Mouse (Mus musculus): ENCODE data around the gene Glis2. TPM values are rescaled to one million over a fixed set of nuclear protein-coding genes. Genes with fewer than 3 reads are reported as not detected.

The Glis2 gene
- polyA plus RNA-seq (2015; fragmentation: Nextera tagmentation; extraction: Ambion mirVana): 20.0 and 26.3 TPM in 2 replicates

GRCm38 (mm10) chr16:4593971-4594813 lies at the start of gene Glis2:
Gene Glis2, plus strand, starts transcription at chr16:4594713.
- H3K4me3 ChIP-seq (replicated peaks): peak within 1 kb of the TSS; percentile 83
- H3K4me1 ChIP-seq (replicated peaks): peaks cover 64% of the 10 kb centered on the region
- WGBS: 0% methylated on average over 30 of the region's 74 CpGs
- H3K9ac ChIP-seq (replicated peaks): peak within 1 kb of the TSS; percentile 95
- H3K36me3 ChIP-seq: peaks cover 7% of the 10 kb centered on the region
- H3K27ac ChIP-seq: peak within 1 kb of the TSS; percentile 98
- peak within 1 kb of the TSS; percentile 94 for H3K4me2 ChIP-seq (replicated peaks)
- ATAC-seq: peak; percentile 87
- H3K27me3 ChIP-seq: no peaks in the 10 kb centered on the region
- no peaks in the 10 kb centered on the region for H3K9me3 ChIP-seq

GRCm38 (mm10) chr16:4544845-4545244 lies 49.7 kb upstream of the Glis2 start:
- H3K27me3 ChIP-seq: no peaks in the 10 kb centered on the region
- H3K4me3 ChIP-seq (replicated peaks): no peak overlapping the region
- WGBS: 73% methylated on average over 9 of the region's 9 CpGs
- no peak overlapping the region for H3K9ac ChIP-seq (replicated peaks)
- H3K36me3 ChIP-seq: peaks cover 51% of the 10 kb centered on the region
- ATAC-seq: no peak
- H3K27ac ChIP-seq: no peak overlapping the region
- 0 out of 2 replicates have a peak, but pooled peaks cover 8% of the 10 kb centered on the region for H3K4me1 ChIP-seq (replicated peaks)
- no peaks in the 10 kb centered on the region for H3K9me3 ChIP-seq
- no peak overlapping the region for H3K4me2 ChIP-seq (replicated peaks)

- Histone ChIP-seq H3K36me3 (peaks cover 55% of the 10 kb centered on the region), H3K9me3 (no peaks in the 10 kb centered on the region), H3K4me2 (replicated peaks) (no peak overlapping the region), H3K27ac (no peak overlapping the region), H3K9ac (replicated peaks) (no peak overlapping the region), H3K27me3 (no peaks in the 10 kb centered on the region), H3K4me3 (replicated peaks) (no peak overlapping the region), H3K4me1 (replicated peaks) (0 out of 2 replicates have a peak, but pooled peaks cover 10% of the 10 kb centered on the region)
- no peak for ATAC-seq
- WGBS: 95% methylated on average over 8 of the region's 8 CpGs
Observed at GRCm38 (mm10) chr16:4546838-4547237, 47.7 kb upstream of the Glis2 start.

- H3K4me1 ChIP-seq (replicated peaks): peaks cover 6% of the 10 kb centered on the region
- no peak for ATAC-seq
- no peak overlapping the region for H3K4me3 ChIP-seq (replicated peaks)
- H3K36me3 ChIP-seq: peaks cover 55% of the 10 kb centered on the region
- no peak overlapping the region for H3K27ac ChIP-seq
- no peak overlapping the region for H3K4me2 ChIP-seq (replicated peaks)
- no peaks in the 10 kb centered on the region for H3K9me3 ChIP-seq
- H3K9ac ChIP-seq (replicated peaks): no peak overlapping the region
- no peaks in the 10 kb centered on the region for H3K27me3 ChIP-seq
- 95% methylated on average over 5 of the region's 5 CpGs for WGBS
Observed at GRCm38 (mm10) chr16:4547611-4548010, 46.9 kb upstream of the Glis2 start.

DNA sequence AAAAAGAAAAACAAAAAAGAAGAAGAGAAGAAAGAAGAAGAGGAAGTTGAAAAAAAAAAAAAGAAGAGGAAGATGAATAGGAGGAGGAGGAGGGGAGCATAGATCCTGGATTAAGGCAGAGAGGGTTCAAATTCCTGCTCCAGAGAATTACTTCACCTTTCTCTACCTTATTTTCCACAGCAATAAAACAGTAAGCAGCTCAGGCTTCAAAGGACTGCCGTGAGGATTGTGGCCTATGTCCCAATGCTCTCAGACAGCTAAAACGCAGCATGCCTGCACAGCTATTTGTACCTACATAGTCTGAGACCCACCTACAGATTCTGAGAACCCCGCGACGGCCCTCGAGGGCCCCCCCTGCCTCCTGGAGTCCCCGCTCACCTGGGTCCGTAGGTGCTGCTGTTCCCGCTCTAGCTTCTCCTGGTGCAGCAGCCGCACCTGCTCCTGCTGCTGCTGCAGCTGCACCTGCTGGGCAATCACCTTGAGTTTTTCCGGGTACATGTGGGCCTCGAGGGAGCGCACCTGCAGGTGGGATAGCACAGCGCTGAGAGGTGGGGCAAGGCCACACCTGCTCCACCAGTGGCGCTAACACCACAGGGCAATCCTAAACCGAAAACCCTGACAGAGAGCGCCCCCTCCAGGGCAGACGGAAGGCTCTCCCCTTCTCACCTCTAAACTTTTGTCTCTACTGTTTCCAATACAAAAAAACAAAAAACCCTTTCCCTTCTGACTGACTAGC lies 45.4 kb upstream of the Glis2 start:
- peaks cover 55% of the 10 kb centered on the region for H3K36me3 ChIP-seq

DNA sequence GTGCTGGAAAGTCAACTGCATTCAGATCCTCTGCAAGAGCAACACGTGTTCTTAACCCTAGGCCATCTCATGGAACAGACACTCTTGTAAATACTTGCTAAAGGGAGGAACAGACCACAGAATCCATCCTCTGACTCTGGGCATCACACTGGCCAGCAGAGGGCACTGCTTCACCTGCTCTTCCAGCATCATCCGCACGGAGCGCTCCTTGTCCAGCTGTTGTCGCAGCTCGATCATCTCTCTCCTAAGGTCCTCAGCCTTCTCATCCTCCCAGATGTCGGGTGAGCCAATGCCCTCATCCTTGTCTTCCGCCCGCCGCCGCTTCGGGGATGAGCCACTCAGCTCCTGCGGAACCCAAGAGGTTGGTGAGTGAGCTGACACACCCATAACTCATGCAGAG lies 43.5 kb upstream of the Glis2 start:
- H3K4me1 ChIP-seq (replicated peaks): peaks cover 13% of the 10 kb centered on the region
- H3K9ac ChIP-seq (replicated peaks): no peak overlapping the region
- H3K27me3 ChIP-seq: no peaks in the 10 kb centered on the region
- no peak overlapping the region for H3K4me3 ChIP-seq (replicated peaks)
- H3K4me2 ChIP-seq (replicated peaks): no peak overlapping the region
- 45% methylated on average over 13 of the region's 13 CpGs for WGBS
- H3K27ac ChIP-seq: no peak overlapping the region
- peaks cover 38% of the 10 kb centered on the region for H3K36me3 ChIP-seq
- H3K9me3 ChIP-seq: no peaks in the 10 kb centered on the region
- peak; percentile 68 for ATAC-seq

More for the DNA sequence above, 45.4 kb upstream of the Glis2 start:
- H3K9me3 ChIP-seq: no peaks in the 10 kb centered on the region
- H3K4me3 ChIP-seq (replicated peaks): no peak overlapping the region
- H3K27ac ChIP-seq: no peak overlapping the region
- peaks cover 13% of the 10 kb centered on the region for H3K4me1 ChIP-seq (replicated peaks)
- WGBS: 95% methylated on average over 18 of the region's 18 CpGs
- no peak overlapping the region for H3K9ac ChIP-seq (replicated peaks)
- H3K27me3 ChIP-seq: no peaks in the 10 kb centered on the region
- ATAC-seq: no peak
- H3K4me2 ChIP-seq (replicated peaks): no peak overlapping the region

DNA sequence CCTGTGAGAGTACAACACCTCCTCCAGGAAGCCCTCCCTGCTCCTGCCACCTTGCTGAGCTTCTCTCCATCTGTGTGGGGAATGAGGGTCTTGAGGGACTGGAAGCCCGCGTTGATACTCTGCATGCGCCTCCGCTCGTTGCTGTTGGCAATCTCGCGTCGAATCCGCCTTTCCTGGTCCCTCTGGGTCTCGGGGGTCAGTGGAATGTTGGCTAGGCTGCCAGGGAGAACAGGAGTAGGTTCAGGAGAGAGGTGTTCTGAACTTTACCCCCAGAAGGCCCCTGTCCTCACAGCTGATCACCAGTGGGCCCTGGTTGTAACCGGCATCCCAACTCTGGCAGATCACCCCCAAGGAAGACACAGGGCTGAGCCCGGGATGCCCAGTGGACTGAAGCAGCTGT lies 42.6 kb upstream of the Glis2 start:
- Histone ChIP-seq H3K27ac (no peak overlapping the region), H3K9ac (replicated peaks) (no peak overlapping the region), H3K4me2 (replicated peaks) (no peak overlapping the region), H3K4me1 (replicated peaks) (peaks cover 15% of the 10 kb centered on the region), H3K27me3 (no peaks in the 10 kb centered on the region), H3K4me3 (replicated peaks) (no peak overlapping the region), H3K36me3 (peaks cover 30% of the 10 kb centered on the region), H3K9me3 (no peaks in the 10 kb centered on the region)
- ATAC-seq: no peak
- WGBS: 93% methylated on average over 12 of the region's 12 CpGs

DNA sequence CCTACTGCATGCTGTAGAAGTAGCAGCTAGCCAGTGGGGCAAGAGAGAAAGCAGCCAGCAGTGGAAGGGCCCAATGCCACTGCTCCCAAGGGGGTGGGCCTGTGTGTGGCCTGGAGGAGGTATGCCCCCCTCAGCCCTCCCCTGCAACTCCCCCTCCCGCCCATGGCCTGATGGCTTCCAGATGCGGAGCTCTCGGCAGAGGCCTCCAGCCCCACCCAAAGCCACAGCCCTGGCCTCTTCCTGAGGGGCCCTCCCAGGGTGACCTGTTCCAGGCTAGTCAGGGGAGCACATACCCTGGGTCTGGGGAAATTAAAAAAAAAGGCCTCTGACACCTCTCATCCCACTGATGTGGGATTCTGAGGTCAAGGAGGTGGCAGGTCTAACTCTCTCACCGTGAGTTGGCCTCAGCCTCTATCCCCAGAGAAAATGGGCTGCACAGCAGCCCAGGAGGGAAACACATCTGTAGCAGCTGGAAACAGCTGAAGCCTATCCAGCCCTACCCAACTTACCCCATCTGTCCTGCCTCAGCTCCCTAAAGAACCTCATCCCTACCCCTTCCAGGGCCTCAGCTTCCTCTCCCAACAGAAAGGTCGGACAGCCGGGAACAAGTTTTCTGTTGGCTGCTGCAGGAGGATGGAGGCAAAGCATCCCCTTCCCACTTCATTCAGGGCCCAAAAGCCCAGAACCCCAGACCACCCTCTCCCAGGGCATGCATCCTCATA lies 41.5 kb upstream of the Glis2 start:
- Histone ChIP-seq H3K36me3 (peaks cover 22% of the 10 kb centered on the region), H3K27ac (no peak overlapping the region), H3K4me2 (replicated peaks) (no peak overlapping the region), H3K4me1 (replicated peaks) (peaks cover 26% of the 10 kb centered on the region), H3K9ac (replicated peaks) (peak overlapping the region; percentile 39; the same call in 1 of the 2 replicates), H3K9me3 (no peaks in the 10 kb centered on the region), H3K27me3 (no peaks in the 10 kb centered on the region), H3K4me3 (replicated peaks) (no peak overlapping the region)
- 64% methylated on average over 6 of the region's 6 CpGs for WGBS
- no peak for ATAC-seq

DNA sequence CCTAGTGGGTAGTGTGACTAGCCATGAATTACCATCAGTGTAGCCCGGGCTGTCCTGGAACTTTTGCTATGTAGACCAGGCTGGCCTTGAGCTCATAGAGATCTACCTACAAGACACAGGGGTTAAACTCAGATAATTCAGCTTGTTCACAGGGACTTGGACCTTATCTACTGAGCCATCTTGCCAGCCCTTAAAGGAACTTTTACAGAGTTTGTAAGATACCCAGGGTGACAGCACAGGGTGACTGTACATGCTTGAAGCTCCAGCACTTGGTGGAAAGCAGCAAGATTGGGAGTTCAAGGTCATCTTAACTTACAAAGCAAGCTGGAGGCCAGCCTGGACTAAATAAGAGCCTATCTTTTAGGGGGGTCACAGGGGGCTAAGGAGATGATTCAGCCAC lies 39.0 kb upstream of the Glis2 start:
- Histone ChIP-seq H3K27me3 (no peaks in the 10 kb centered on the region), H3K9ac (replicated peaks) (no peak overlapping the region), H3K4me1 (replicated peaks) (peaks cover 31% of the 10 kb centered on the region), H3K27ac (no peak overlapping the region), H3K4me2 (replicated peaks) (no peak overlapping the region), H3K9me3 (no peaks in the 10 kb centered on the region), H3K4me3 (replicated peaks) (no peak overlapping the region), H3K36me3 (peaks cover 5% of the 10 kb centered on the region; the same call in 1 of the 2 replicates)
- no peak for ATAC-seq
- 100% methylated on average over 1 of the region's 1 CpGs for WGBS

GRCm38 (mm10) chr16:4557085-4557484 lies 37.4 kb upstream of the Glis2 start:
- Histone ChIP-seq H3K4me1 (replicated peaks) (peaks cover 31% of the 10 kb centered on the region), H3K4me2 (replicated peaks) (peak overlapping the region; percentile 87), H3K9ac (replicated peaks) (peak overlapping the region; percentile 42; the same call in 1 of the 2 replicates), H3K4me3 (replicated peaks) (peak overlapping the region; percentile 71), H3K36me3 (no peaks in the 10 kb centered on the region), H3K9me3 (no peaks in the 10 kb centered on the region), H3K27me3 (0 out of 2 replicates have a peak, but pooled peaks cover 3% of the 10 kb centered on the region), H3K27ac (no peak overlapping the region)
- WGBS: 95% methylated on average over 1 of the region's 1 CpGs
- ATAC-seq: no peak

DNA sequence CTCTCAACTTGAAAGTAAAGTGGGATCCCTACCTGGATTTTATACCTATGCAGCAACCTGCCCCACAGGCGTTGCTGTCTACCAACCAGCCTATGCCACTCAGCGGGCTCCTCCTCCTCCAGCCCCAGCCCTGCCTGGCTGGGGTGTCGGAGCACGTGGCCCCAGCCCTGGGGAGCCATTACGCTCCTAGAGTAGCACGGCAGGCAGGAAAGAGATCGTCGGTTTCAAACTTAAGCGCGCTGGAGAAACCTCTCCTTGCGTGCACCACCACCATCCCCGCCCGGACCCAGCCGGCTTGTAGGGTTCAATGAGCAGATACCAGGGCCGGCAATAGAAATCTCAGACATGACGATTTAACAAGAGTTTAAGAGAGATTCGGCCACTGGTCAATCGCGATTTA lies 36.6 kb upstream of the Glis2 start:
- H3K9me3 ChIP-seq: no peaks in the 10 kb centered on the region
- peak overlapping the region; percentile 87 for H3K9ac ChIP-seq (replicated peaks)
- H3K4me2 ChIP-seq (replicated peaks): peak overlapping the region; percentile 87
- WGBS: under 1% methylated on average over 19 of the region's 19 CpGs
- no peaks in the 10 kb centered on the region for H3K36me3 ChIP-seq
- ATAC-seq: peak; percentile 43
- H3K27me3 ChIP-seq: 0 out of 2 replicates have a peak, but pooled peaks cover 3% of the 10 kb centered on the region
- peak overlapping the region; percentile 94 for H3K27ac ChIP-seq
- H3K4me1 ChIP-seq (replicated peaks): peaks cover 26% of the 10 kb centered on the region
- peak overlapping the region; percentile 71 for H3K4me3 ChIP-seq (replicated peaks)
